Mouse (Mus musculus) C2C12 (cell line): Measurements from ENCODE around the gene Ms4a6b.

ENCODE experiments used
- CEBPB ChIP-seq: IDR thresholded peaks from one replicate; pipeline ENCODE4 v1.6.1; 2011; ENCODE audit warnings: low read depth, mild to moderate bottlenecking, control low read depth, moderate library complexity
- CTCF ChIP-seq: IDR thresholded peaks from one replicate; pipeline ENCODE4 v1.5.1; 2011; ENCODE audit not compliant: control insufficient read depth, insufficient read depth, insufficient read length
- MAX ChIP-seq: IDR thresholded peaks from one replicate; pipeline ENCODE4 v1.6.1; 2011; ENCODE audit warnings: mild to moderate bottlenecking, control low read depth
- USF1 ChIP-seq: IDR thresholded peaks from one replicate; pipeline ENCODE4 v1.6.1; 2011; ENCODE audit warnings: low read depth, mild to moderate bottlenecking, control low read depth, moderate library complexity

DNA sequence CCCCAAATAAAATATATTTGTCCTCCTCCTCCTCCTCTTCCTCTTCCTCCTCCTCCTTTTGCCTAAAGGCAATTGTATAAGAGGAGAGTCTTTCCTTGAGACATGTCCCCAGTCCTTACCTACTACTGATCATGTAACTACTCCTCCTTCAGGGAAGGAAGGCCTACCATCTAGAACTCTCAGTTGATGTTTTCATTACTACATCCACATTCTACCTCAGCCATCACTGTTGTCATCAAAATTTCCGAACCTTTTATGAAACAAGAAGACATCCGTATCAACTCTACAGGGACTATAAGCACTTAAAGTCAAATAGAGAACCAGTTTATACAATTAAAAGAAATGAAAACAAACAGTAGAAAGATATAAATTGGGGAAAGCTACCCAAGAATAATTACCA is 33.6 kb upstream of the Ms4a6b start:
- TF ChIP-seq CTCF (no peak), MAX (no peak), USF1 (no peak), CEBPB (no peak)
